Mouse (Mus musculus) liver, postnatal 0 days (tissue): ENCODE data around the gene Snx25.

Experiments
- CTCF ChIP-seq: sonication (generic); IDR thresholded peaks from 2 replicates; pipeline ENCODE4 v1.5.1; 2016; ENCODE audit warnings: antibody characterized with exemption, low read depth
- EP300 ChIP-seq: IDR thresholded peaks from 2 replicates; pipeline ENCODE4 v1.6.1; 2016; ENCODE audit warnings: antibody characterized with exemption, low read depth, mild to moderate bottlenecking

GRCm38 (mm10) chr8:45990631-45991310, 161.2 kb downstream of the Snx25 start:
- TF ChIP-seq EP300 (no peak), CTCF (no peak)
